Mouse (Mus musculus) G1E (cell line): ENCODE data around the gene 1700021F05Rik. TPM values are rescaled to one million over a fixed set of nuclear protein-coding genes. Genes with fewer than 3 reads are reported as not detected.

Experiments used
- ATAC-seq: 2 replicates; pipeline ENCODE4 v1.8.0; 2016; ENCODE audit warnings: mild to moderate bottlenecking; ENCODE audit not compliant: insufficient number of reproducible peaks, poor library complexity, low FRiP score, severe bottlenecking; ENCODE audit errors: extremely low read depth
- DNase-seq: peaks from one replicate; pipeline ENCODE4 v3.0.0; 2012; ENCODE audit warnings: low spot score
- H3K27me3 ChIP-seq: 2 replicates; pipeline ENCODE4 v1.6.1; 2012; ENCODE audit warnings: mild to moderate bottlenecking, low read length, inconsistent platforms; ENCODE audit not compliant: insufficient read depth
- H3K36me3 ChIP-seq: replicated peaks from 2 replicates; pipeline ENCODE3; 2012; ENCODE audit warnings: mild to moderate bottlenecking, inconsistent platforms
- H3K4me1 ChIP-seq: 2 replicates; pipeline ENCODE4 v1.6.1; 2012; ENCODE audit warnings: low read depth, low read length, inconsistent platforms, mixed read lengths; ENCODE audit not compliant: insufficient read depth
- H3K4me3 ChIP-seq: 2 replicates; pipeline ENCODE4 v1.5.1; 2012; ENCODE audit warnings: low read depth, mild to moderate bottlenecking, inconsistent platforms, low read length, moderate library complexity, mixed read lengths
- H3K9me3 ChIP-seq: replicated peaks from 2 replicates; pipeline ENCODE4 v1.6.1; 2012; ENCODE audit warnings: inconsistent platforms
- CTCF ChIP-seq: IDR thresholded peaks from 2 replicates; pipeline ENCODE4 v1.5.1; 2012; ENCODE audit warnings: low read depth, low read length, inconsistent platforms, mixed read lengths
- GATA1 ChIP-seq: IDR thresholded peaks from 2 replicates; pipeline ENCODE4 v1.6.1; 2012; ENCODE audit warnings: borderline replicate concordance, low read length, inconsistent platforms, mixed read lengths
- GATA2 ChIP-seq: IDR thresholded peaks from 2 replicates; pipeline ENCODE4 v1.6.1; 2012; ENCODE audit warnings: low read depth, low read length, inconsistent platforms, borderline replicate concordance
- POLR2AphosphoS5 ChIP-seq: IDR thresholded peaks from 2 replicates; pipeline ENCODE4 v1.6.1; 2012; ENCODE audit warnings: low read depth, low read length, inconsistent platforms; ENCODE audit not compliant: insufficient replicate concordance
- TAL1 ChIP-seq: conservative IDR thresholded peaks from 2 replicates; pipeline ENCODE4 v1.6.1; 2012; ENCODE audit warnings: low read depth, low read length, inconsistent platforms, mixed read lengths
- polyA plus RNA-seq: library from polyadenylated mRNA; stranded (reverse); fragments of >175 nt; gene quantifications from 2 replicates; pipeline ENCODE4 v1.2.3, GENCODE M21; 2012
- total RNA-seq, 2 experiments: library from RNA; stranded (forward) in 1 of 2; stranded (reverse) in 1 of 2; fragments of 200-1000 nt in 1 of 2; fragments of >200 nt in 1 of 2; fragmentation: Nextera tagmentation in 1 of 2; gene quantifications; 2 replicates each; pipeline ENCODE4 v1.2.3; 2014 to 2017

The 1700021F05Rik gene
- total and polyA plus RNA-seq, 3 experiments = 8.6 to 31.1 (median 24.2) TPM

DNA sequence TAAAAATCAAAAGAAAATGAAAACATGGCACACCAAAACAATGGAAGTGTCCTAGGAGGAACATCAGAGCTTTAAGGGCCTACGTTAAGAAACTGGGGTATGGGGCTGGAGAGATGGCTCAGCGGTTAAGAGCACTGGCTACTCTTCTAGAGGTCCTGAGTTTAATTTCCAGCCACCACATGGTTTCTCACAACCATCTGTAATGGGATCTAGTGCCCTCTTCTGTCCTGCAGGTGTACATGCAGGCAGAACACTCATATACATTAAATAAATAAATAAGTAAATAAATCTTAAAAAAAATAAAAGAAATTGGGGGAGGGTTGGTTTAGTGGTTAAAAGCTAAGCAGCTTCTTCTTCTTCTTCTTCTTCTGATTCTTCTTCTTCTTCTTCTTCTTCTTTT lies 20.5 kb upstream of the 1700021F05Rik start:
- Histone ChIP-seq H3K4me1 (peaks cover 3% of the 10 kb centered on the region; the same call in 1 of the 2 replicates), H3K27me3 (0 out of 2 replicates have a peak, but pooled peaks cover 3% of the 10 kb centered on the region), H3K4me3 (no peak overlapping the region), H3K9me3 (no peaks in the 10 kb centered on the region), H3K36me3 (no peaks in the 10 kb centered on the region)
- ATAC-seq (no peak), DNase-seq (no peak)
- no peak for TF ChIP-seq TAL1
- TF ChIP-seq GATA1 = no peak
- no peak for TF ChIP-seq POLR2AphosphoS5
- TF ChIP-seq GATA2 = no peak
- no peak for TF ChIP-seq CTCF

- Histone ChIP-seq H3K4me1 (peaks cover 3% of the 10 kb centered on the region; the same call in 1 of the 2 replicates), H3K27me3 (0 out of 2 replicates have a peak, but pooled peaks cover 3% of the 10 kb centered on the region), H3K36me3 (no peaks in the 10 kb centered on the region), H3K9me3 (no peaks in the 10 kb centered on the region), H3K4me3 (no peak overlapping the region)
- DNase-seq (no peak), ATAC-seq (no peak)
- TF ChIP-seq TAL1 = no peak
Observed at GRCm38 (mm10) chr10:43560765-43561164, 20.0 kb upstream of the 1700021F05Rik start.

- 0 out of 2 replicates have a peak, but pooled peaks cover 3% of the 10 kb centered on the region for H3K27me3 ChIP-seq
- TF ChIP-seq GATA2 = no peak
- no peak for ATAC-seq
- no peak for DNase-seq
- no peaks in the 10 kb centered on the region for H3K9me3 ChIP-seq
- no peak overlapping the region for H3K4me3 ChIP-seq
- peaks cover 3% of the 10 kb centered on the region; the same call in 1 of the 2 replicates for H3K4me1 ChIP-seq
- no peaks in the 10 kb centered on the region for H3K36me3 ChIP-seq
Observed at GRCm38 (mm10) chr10:43559313-43559712, 18.5 kb upstream of the 1700021F05Rik start.

GRCm38 (mm10) chr10:43557630-43558165 lies 16.9 kb upstream of the 1700021F05Rik start:
- ATAC-seq = no peak
- no peaks in the 10 kb centered on the region for H3K36me3 ChIP-seq
- H3K27me3 ChIP-seq = 0 out of 2 replicates have a peak, but pooled peaks cover 3% of the 10 kb centered on the region
- TF ChIP-seq TAL1 = no peak
- TF ChIP-seq CTCF = no peak
- TF ChIP-seq GATA1 = no peak
- TF ChIP-seq GATA2 = no peak
- no peak for TF ChIP-seq POLR2AphosphoS5
- 0 out of 2 replicates have a peak, but pooled peaks cover 2% of the 10 kb centered on the region for H3K9me3 ChIP-seq
- H3K4me1 ChIP-seq = peaks cover 3% of the 10 kb centered on the region; the same call in 1 of the 2 replicates
- DNase-seq = no peak
- H3K4me3 ChIP-seq = no peak overlapping the region

DNA sequence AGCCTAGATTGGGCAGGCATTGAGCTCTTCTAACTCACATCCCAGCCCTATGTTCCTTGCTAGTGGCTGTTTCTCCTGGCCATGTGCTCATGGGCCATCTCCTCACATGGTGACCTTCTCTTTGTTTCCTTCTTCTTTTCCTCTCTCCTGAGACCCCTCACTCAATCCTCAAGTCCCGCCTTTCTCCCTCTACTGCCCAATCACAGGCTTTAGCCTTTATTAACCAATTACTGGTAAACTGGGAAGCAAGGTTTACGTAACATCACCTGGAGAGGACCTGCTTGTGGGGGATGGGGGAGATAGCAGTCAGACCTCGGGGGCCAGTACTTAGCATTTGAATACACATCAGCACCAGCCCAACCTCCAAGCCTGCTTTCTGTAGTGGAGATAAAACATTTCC lies 10.6 kb upstream of the 1700021F05Rik start:
- Histone ChIP-seq H3K36me3 (no peaks in the 10 kb centered on the region), H3K27me3 (peaks cover 3% of the 10 kb centered on the region; the same call in 1 of the 2 replicates), H3K9me3 (0 out of 2 replicates have a peak, but pooled peaks cover 2% of the 10 kb centered on the region), H3K4me1 (no peaks in the 10 kb centered on the region), H3K4me3 (no peak overlapping the region)
- ATAC-seq = no peak
- no peak for DNase-seq
- no peak for TF ChIP-seq TAL1
- TF ChIP-seq POLR2AphosphoS5 = no peak
- no peak for TF ChIP-seq CTCF

- TF ChIP-seq GATA2 = no peak
- TF ChIP-seq CTCF = no peak
- no peak for TF ChIP-seq GATA1
- no peak for TF ChIP-seq TAL1
- no peak for TF ChIP-seq POLR2AphosphoS5
- Histone ChIP-seq H3K9me3 (0 out of 2 replicates have a peak, but pooled peaks cover 2% of the 10 kb centered on the region), H3K4me1 (no peaks in the 10 kb centered on the region), H3K4me3 (no peak overlapping the region), H3K36me3 (no peaks in the 10 kb centered on the region), H3K27me3 (peaks cover 3% of the 10 kb centered on the region; the same call in 1 of the 2 replicates)
- DNase-seq (no peak), ATAC-seq (no peak)
Observed at GRCm38 (mm10) chr10:43550923-43551322, 10.1 kb upstream of the 1700021F05Rik start.

DNA sequence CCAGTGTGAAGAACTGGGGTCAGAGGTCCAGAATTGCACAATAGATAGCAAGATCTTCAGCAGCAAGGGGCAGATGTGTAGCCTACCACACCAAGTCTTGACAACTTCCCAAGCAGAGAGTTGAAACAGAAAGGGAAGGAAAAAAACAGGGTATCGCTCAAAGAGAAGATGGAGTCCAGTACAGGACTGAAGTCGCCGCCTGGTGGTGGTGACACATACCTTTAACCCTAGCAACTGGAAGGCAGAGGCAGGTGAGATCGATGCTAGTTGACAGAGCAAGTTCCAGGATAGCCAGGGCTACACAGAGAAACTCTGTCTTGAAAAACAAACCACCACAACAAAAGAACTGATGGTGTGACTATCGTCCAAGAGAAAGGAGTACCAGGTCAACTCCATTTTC lies 8.6 kb upstream of the 1700021F05Rik start:
- peaks cover 3% of the 10 kb centered on the region; the same call in 1 of the 2 replicates for H3K27me3 ChIP-seq

More for the DNA sequence above, 8.6 kb upstream of the 1700021F05Rik start:
- TF ChIP-seq GATA1 (no peak), CTCF (no peak), GATA2 (no peak), POLR2AphosphoS5 (no peak), TAL1 (no peak)
- DNase-seq = no peak
- Histone ChIP-seq H3K36me3 (no peaks in the 10 kb centered on the region), H3K4me1 (peaks cover 3% of the 10 kb centered on the region; the same call in 1 of the 2 replicates), H3K9me3 (0 out of 2 replicates have a peak, but pooled peaks cover 2% of the 10 kb centered on the region), H3K4me3 (no peak overlapping the region)
- no peak for ATAC-seq
